Mouse (Mus musculus) liver, embryonic 11.5 days (tissue): Measurements from ENCODE around the gene Ppp1r16b. TPM values are rescaled to one million over a fixed set of nuclear protein-coding genes. Genes with fewer than 3 reads are reported as not detected.
A peak's percentile ranks its signal among the peaks of the same experiment; 100 is the strongest.

Experiments
- ATAC-seq: fragments of 200-750 bp; cut with Nextera tagmentation; replicated peaks from 2 replicates; pipeline ENCODE4 v1.8.0; 2017; ENCODE audit warnings: moderate number of reproducible peaks, mild to moderate bottlenecking, moderate TSS enrichment, moderate library complexity; ENCODE audit not compliant: low FRiP score
- DNase-seq: peaks from one replicate; pipeline ENCODE4 v3.0.0-alpha.2; 2017; ENCODE audit warnings: low spot score
- H3K27ac ChIP-seq: fragments of 300-500 bp; sonication (generic); 2 replicates; pipeline ENCODE4 v1.5.1; 2014; ENCODE audit warnings: mild to moderate bottlenecking, low read depth, low read length, control low read depth
- H3K27me3 ChIP-seq: fragments of 300-500 bp; sonication (generic); replicated peaks from 2 replicates; pipeline ENCODE4 v1.6.1; 2014; ENCODE audit warnings: low read length, mixed read lengths; ENCODE audit not compliant: control insufficient read depth, insufficient read depth
- H3K36me3 ChIP-seq: fragments of 300-500 bp; sonication (generic); 2 replicates; pipeline ENCODE4 v1.6.1; 2014; ENCODE audit warnings: mild to moderate bottlenecking, low read length, moderate library complexity, mixed read lengths; ENCODE audit not compliant: control insufficient read depth, insufficient read depth
- H3K4me1 ChIP-seq: fragments of 300-500 bp; sonication (generic); replicated peaks from 2 replicates; pipeline ENCODE4 v1.6.1; 2014; ENCODE audit warnings: low read length, mixed read lengths; ENCODE audit not compliant: control insufficient read depth, insufficient read depth
- H3K4me2 ChIP-seq: fragments of 300-500 bp; sonication (generic); 2 replicates; pipeline ENCODE4 v1.6.1; 2014; ENCODE audit warnings: mild to moderate bottlenecking, control low read depth, moderate library complexity
- H3K4me3 ChIP-seq: fragments of 300-500 bp; sonication (generic); 2 replicates; pipeline ENCODE4 v1.5.1; 2014; ENCODE audit warnings: low read depth, low read length, control low read depth
- H3K9ac ChIP-seq: fragments of 300-500 bp; sonication (generic); 2 replicates; pipeline ENCODE4 v1.6.1; 2014; ENCODE audit warnings: low read depth, low read length, control low read depth
- H3K9me3 ChIP-seq: fragments of 300-500 bp; sonication (generic); 2 replicates; pipeline ENCODE4 v1.6.1; 2016; ENCODE audit warnings: low read length, inconsistent platforms, mixed read lengths; ENCODE audit not compliant: control insufficient read depth
- WGBS: fragments of 180-500 bp; shearing (Covaris S2); extraction: QIAGEN DNeasy Blood & Tissue Kit; methylation state at CpG from one replicate; pipeline ENCODE4 v1.1.7; 2014; 5-methylcytosine and 5-hydroxymethylcytosine counted together
- polyA plus RNA-seq: library from polyadenylated mRNA; unstranded; fragments of >200 nt; fragmentation: Nextera tagmentation; extraction: Ambion mirVana; gene quantifications from 2 replicates; pipeline ENCODE4 v1.2.1, GENCODE M21; 2014

Ppp1r16b gene
- polyA plus RNA-seq, result 4.4 and 5.2 TPM in 2 replicates

DNA sequence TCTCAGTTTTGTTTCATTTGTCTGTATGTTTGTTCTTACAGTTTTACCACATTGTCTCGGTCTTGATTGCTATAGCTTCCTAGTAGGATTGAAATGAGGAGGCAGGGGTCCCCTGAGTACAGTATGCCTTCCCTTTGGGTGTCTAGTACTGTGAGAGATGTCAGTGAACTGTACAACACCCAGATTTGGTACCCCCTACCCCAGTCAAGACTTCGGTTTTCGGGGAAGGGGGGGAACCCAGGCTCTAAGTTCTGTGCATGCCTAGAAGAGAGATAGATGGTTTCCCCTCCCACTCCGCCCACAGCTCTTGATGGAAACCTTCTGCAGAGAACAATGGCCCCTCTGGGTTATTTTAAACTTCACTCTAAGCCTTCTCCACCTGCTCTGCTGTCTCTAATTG lies at the start of gene Ppp1r16b:
Ppp1r16b (plus strand) TSS at position 301 of the 400 bp plus-strand sequence.
- no peak for ATAC-seq
- peaks cover 51% of the 10 kb centered on the region for H3K27me3 ChIP-seq
- no peak within 1 kb of the TSS for H3K4me2 ChIP-seq
- 62% methylated on average over 4 of the region's 4 CpGs for WGBS
- no peaks in the 10 kb centered on the region for H3K4me1 ChIP-seq
- no peak for DNase-seq
- no peak within 1 kb of the TSS for H3K27ac ChIP-seq
- H3K9ac ChIP-seq, result no peak within 1 kb of the TSS
- no peaks in the 10 kb centered on the region for H3K9me3 ChIP-seq
- H3K4me3 ChIP-seq, result no peak within 1 kb of the TSS
- H3K36me3 ChIP-seq, result no peaks in the 10 kb centered on the region

- Histone ChIP-seq H3K9ac (no peak overlapping the region), H3K36me3 (no peaks in the 10 kb centered on the region), H3K4me1 (peaks cover 6% of the 10 kb centered on the region; the same call in 1 of the 2 replicates), H3K4me2 (no peak overlapping the region), H3K4me3 (no peak overlapping the region), H3K27me3 (peaks cover 93% of the 10 kb centered on the region), H3K9me3 (no peaks in the 10 kb centered on the region), H3K27ac (no peak overlapping the region)
- DNase-seq, result no peak
- 8% methylated on average over 13 of the region's 13 CpGs for WGBS
- no peak for ATAC-seq
Observed at GRCm38 (mm10) chr2:158615702-158616101, 49.5 kb upstream of the Ppp1r16b start.

DNA sequence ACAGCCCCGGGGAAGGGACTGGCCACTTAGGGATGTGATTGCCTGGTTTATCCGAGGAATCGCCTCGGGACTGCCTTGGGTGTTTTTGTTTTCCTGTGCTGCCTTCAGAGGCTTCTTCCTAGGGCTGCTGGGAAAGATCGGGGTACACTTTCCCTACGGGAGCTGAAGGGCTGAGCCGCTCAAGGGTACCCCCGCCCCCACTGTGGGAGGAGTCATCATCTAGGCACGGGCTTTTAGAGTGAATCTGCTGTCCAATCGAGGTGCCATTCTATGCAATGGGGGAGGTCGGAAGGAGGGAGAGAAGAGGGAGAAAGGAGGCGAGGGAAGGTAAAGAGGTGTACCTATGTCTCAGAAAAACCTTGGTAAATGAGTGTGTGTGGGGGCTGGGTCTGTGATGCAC lies 48.9 kb upstream of the Ppp1r16b start:
- H3K36me3 ChIP-seq, result no peaks in the 10 kb centered on the region
- DNase-seq (no peak), ATAC-seq (no peak)
- H3K4me1 ChIP-seq, result peaks cover 6% of the 10 kb centered on the region; the same call in 1 of the 2 replicates
- 2% methylated on average over 12 of the region's 12 CpGs for WGBS
- no peak overlapping the region for H3K9ac ChIP-seq
- H3K27ac ChIP-seq, result no peak overlapping the region
- H3K9me3 ChIP-seq, result no peaks in the 10 kb centered on the region
- no peak overlapping the region for H3K4me2 ChIP-seq
- H3K4me3 ChIP-seq, result no peak overlapping the region
- H3K27me3 ChIP-seq, result peaks cover 93% of the 10 kb centered on the region

- DNase-seq (no peak), ATAC-seq (no peak)
- no peak overlapping the region for H3K4me2 ChIP-seq
- peaks cover 6% of the 10 kb centered on the region; the same call in 1 of the 2 replicates for H3K4me1 ChIP-seq
- peaks cover 89% of the 10 kb centered on the region for H3K27me3 ChIP-seq
- H3K9me3 ChIP-seq, result no peaks in the 10 kb centered on the region
- WGBS, result 12% methylated on average over 11 of the region's 11 CpGs
- no peak overlapping the region for H3K27ac ChIP-seq
- no peak overlapping the region for H3K9ac ChIP-seq
- H3K4me3 ChIP-seq, result no peak overlapping the region
- no peaks in the 10 kb centered on the region for H3K36me3 ChIP-seq
Observed at GRCm38 (mm10) chr2:158616790-158617189, 48.4 kb upstream of the Ppp1r16b start.

DNA sequence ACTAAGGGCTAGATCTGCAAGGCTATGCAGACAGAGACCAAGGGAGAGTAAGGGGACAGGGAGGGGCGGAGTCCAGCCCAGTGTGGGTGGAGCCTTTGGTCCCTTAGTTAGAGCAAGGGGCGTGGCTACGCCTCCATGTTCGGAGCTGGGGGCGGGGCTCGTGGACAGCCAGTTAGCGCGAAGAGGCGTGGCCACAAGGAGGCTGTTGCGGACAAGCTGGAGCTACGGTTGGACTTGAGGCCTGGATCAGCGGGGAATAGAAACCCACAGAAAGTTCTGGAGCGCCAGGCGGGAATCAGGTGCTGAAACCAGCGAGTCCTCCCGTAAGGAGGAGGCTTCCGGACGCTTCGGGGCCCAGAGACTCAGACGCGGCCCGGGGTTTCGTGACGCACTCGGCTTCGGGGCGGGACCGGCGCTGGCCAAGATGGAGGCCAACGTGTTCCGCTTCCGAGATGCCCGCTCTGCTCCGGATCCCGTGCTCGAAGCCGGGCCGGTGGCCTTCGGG lies 40.4 kb upstream of the Ppp1r16b start, which contains the start of gene Actr5:
Actr5 (plus strand) TSS at position 171 of the 505 bp plus-strand sequence.
- peak; percentile 91 for ATAC-seq
- peak within 1 kb of the TSS; percentile 92 for H3K4me3 ChIP-seq
- H3K36me3 ChIP-seq, result peaks cover 7% of the 10 kb centered on the region; the same call in 1 of the 2 replicates
- peaks cover 12% of the 10 kb centered on the region for H3K4me1 ChIP-seq
- peak within 1 kb of the TSS; percentile 83 for H3K4me2 ChIP-seq
- H3K9me3 ChIP-seq, result no peaks in the 10 kb centered on the region
- peak; percentile 96 for DNase-seq
- peaks cover 10% of the 10 kb centered on the region for H3K27me3 ChIP-seq
- H3K27ac ChIP-seq, result peak within 1 kb of the TSS; percentile 60
- WGBS, result under 1% methylated on average over 39 of the region's 39 CpGs
- H3K9ac ChIP-seq, result peak within 1 kb of the TSS; percentile 86

- Histone ChIP-seq H3K4me1 (peaks cover 12% of the 10 kb centered on the region), H3K9ac (peak overlapping the region; percentile 86), H3K4me2 (peak overlapping the region; percentile 83), H3K27ac (peak overlapping the region; percentile 60), H3K36me3 (peaks cover 9% of the 10 kb centered on the region; the same call in 1 of the 2 replicates), H3K27me3 (peaks cover 7% of the 10 kb centered on the region; the same call in 1 of the 2 replicates), H3K9me3 (no peaks in the 10 kb centered on the region), H3K4me3 (peak overlapping the region; percentile 92)
- ATAC-seq (peak; percentile 60), DNase-seq (no peak)
- WGBS, result under 1% methylated on average over 44 of the region's 44 CpGs
Observed at GRCm38 (mm10) chr2:158625231-158625630, 40.0 kb upstream of the Ppp1r16b start.

GRCm38 (mm10) chr2:158625697-158626096 lies 39.5 kb upstream of the Ppp1r16b start:
- peaks cover 7% of the 10 kb centered on the region; the same call in 1 of the 2 replicates for H3K27me3 ChIP-seq
- H3K27ac ChIP-seq, result no peak overlapping the region; the same call in 1 of the 2 replicates
- ATAC-seq, result no peak

GRCm38 (mm10) chr2:158628858-158629257 lies 36.3 kb upstream of the Ppp1r16b start:
- Histone ChIP-seq H3K4me2 (no peak overlapping the region), H3K27me3 (no peaks in the 10 kb centered on the region), H3K27ac (no peak overlapping the region), H3K9ac (no peak overlapping the region), H3K36me3 (peaks cover 31% of the 10 kb centered on the region), H3K4me3 (no peak overlapping the region), H3K9me3 (no peaks in the 10 kb centered on the region), H3K4me1 (peaks cover 12% of the 10 kb centered on the region)
- DNase-seq (no peak), ATAC-seq (no peak)
- WGBS, result 75% methylated on average over 3 of the region's 3 CpGs

More at GRCm38 (mm10) chr2:158625697-158626096, 39.5 kb upstream of the Ppp1r16b start:
- Histone ChIP-seq H3K4me3 (peak overlapping the region; percentile 92), H3K4me1 (peaks cover 12% of the 10 kb centered on the region), H3K9me3 (no peaks in the 10 kb centered on the region), H3K9ac (peak overlapping the region; percentile 86), H3K4me2 (peak overlapping the region; percentile 83), H3K36me3 (peaks cover 9% of the 10 kb centered on the region; the same call in 1 of the 2 replicates)
- DNase-seq, result no peak
- WGBS, result 21% methylated on average over 8 of the region's 8 CpGs

GRCm38 (mm10) chr2:158629414-158629813 lies 35.8 kb upstream of the Ppp1r16b start:
- no peak for ATAC-seq
- DNase-seq, result no peak
- H3K4me1 ChIP-seq, result peaks cover 12% of the 10 kb centered on the region
- no peak overlapping the region for H3K4me3 ChIP-seq
- no peak overlapping the region for H3K27ac ChIP-seq
- H3K36me3 ChIP-seq, result peaks cover 33% of the 10 kb centered on the region
- 75% methylated on average over 1 of the region's 1 CpGs for whole genome bisulfite sequencing
- no peak overlapping the region for H3K4me2 ChIP-seq
- no peaks in the 10 kb centered on the region for H3K27me3 ChIP-seq
- H3K9me3 ChIP-seq, result no peaks in the 10 kb centered on the region
- no peak overlapping the region for H3K9ac ChIP-seq
